22 mouse cellular contexts compared by ENCODE assay signal in genomic region chrX:16438088-16438487, GRCm38 (mm10).
A peak's percentile ranks its signal among the peaks of the same experiment; 100 is the strongest.
DNase-seq lines count a peak whose midpoint lies in the region; ATAC-seq and TF ChIP-seq lines count a peak whose summit lies in the region.
"Had no signal": no experiment of that assay in that cellular context is flagged by ENCODE, and none has a peak within 500 bp of the region (broad histone marks: within the 10 kb centered on the region; RNA-seq: fewer than 3 reads in every experiment).

No protein-coding gene starts in this region.

- H3K4me1 ChIP-seq in intestine, postnatal 0 days (replicated peaks; ENCODE audit: control insufficient read depth, insufficient read depth, low read length) = no peaks in the 10 kb centered on the region
- H3K4me1 ChIP-seq in intestine, embryonic 16.5 days (ENCODE audit: control insufficient read depth, insufficient read depth, low read length) = no peaks in the 10 kb centered on the region
- no peaks in the 10 kb centered on the region for H3K4me1 ChIP-seq in lung, embryonic 14.5 days (ENCODE audit: insufficient read depth)
- H3K4me1 ChIP-seq: embryonic facial prominence, embryonic 13.5 days; heart, embryonic 13.5 days; kidney, embryonic 15.5 days; limb, embryonic 10.5 days had no signal

- intact Hi-C loops in gastrocnemius, postnatal 14 days (cut with DNase I; ENCODE audit: low total_unique reads) = no loop called here

- peak; percentile 61 for TF ChIP-seq CTCF in intestine, postnatal 0 days (IDR thresholded peaks at IDR 0.05; ENCODE audit: low read depth)
- TF ChIP-seq CTCF in lung, embryonic 14.5 days (IDR thresholded peaks at IDR 0.05; ENCODE audit: low read depth) = 0 out of 2 replicates have a peak, but pooled peaks have one; percentile 11

- no peak overlapping the region for H3K9ac ChIP-seq in intestine, postnatal 0 days (ENCODE audit: low read depth, low read length)
- H3K9ac ChIP-seq in intestine, embryonic 16.5 days (ENCODE audit: low read depth, low read length) = no peak overlapping the region
- H3K9ac ChIP-seq in lung, embryonic 14.5 days = no peak overlapping the region
- H3K9ac ChIP-seq: embryonic facial prominence, embryonic 13.5 days; heart, embryonic 13.5 days; kidney, embryonic 15.5 days had no signal

- H3K9me3 ChIP-seq in intestine, postnatal 0 days (ENCODE audit: control insufficient read depth) = no peaks in the 10 kb centered on the region
- H3K9me3 ChIP-seq in intestine, embryonic 16.5 days (ENCODE audit: control insufficient read depth, low read length) = no peaks in the 10 kb centered on the region
- H3K9me3 ChIP-seq in lung, embryonic 14.5 days (ENCODE audit: low read depth, low read length) = no peaks in the 10 kb centered on the region
- H3K9me3 ChIP-seq: embryonic facial prominence, embryonic 13.5 days; heart, embryonic 13.5 days; kidney, embryonic 15.5 days; limb, embryonic 10.5 days had no signal

- no peak overlapping the region for H3K4me2 ChIP-seq in intestine, postnatal 0 days (replicated peaks; ENCODE audit: low read depth)
- no peak overlapping the region for H3K4me2 ChIP-seq in intestine, embryonic 16.5 days (ENCODE audit: low read depth, low read length)
- H3K4me2 ChIP-seq in lung, embryonic 14.5 days = no peak overlapping the region
- H3K4me2 ChIP-seq: embryonic facial prominence, embryonic 13.5 days; heart, embryonic 13.5 days; kidney, embryonic 15.5 days; liver, embryonic 11.5 days had no signal

- ATAC-seq in intestine, postnatal 0 days = no peak
- ATAC-seq in intestine, embryonic 16.5 days = no peak
- no peak for ATAC-seq in lung, embryonic 14.5 days (ENCODE audit: insufficient read depth)
- ATAC-seq: CD4-positive, CD25-positive, alpha-beta regulatory T cell, adult 4 months; inflammation-experienced regulatory T-cells, adult 6 months; midbrain, embryonic 16.5 days had no signal

- no peaks in the 10 kb centered on the region for H3K27me3 ChIP-seq in intestine, postnatal 0 days (replicated peaks; ENCODE audit: control insufficient read depth, insufficient read depth, low read length)
- no peaks in the 10 kb centered on the region for H3K27me3 ChIP-seq in intestine, embryonic 16.5 days (replicated peaks; ENCODE audit: control insufficient read depth, insufficient read depth, low read length)
- no peaks in the 10 kb centered on the region for H3K27me3 ChIP-seq in lung, embryonic 14.5 days (ENCODE audit: insufficient read depth, low read length)
- H3K27me3 ChIP-seq: embryonic facial prominence, embryonic 13.5 days; heart, embryonic 13.5 days; kidney, embryonic 15.5 days had no signal

- H3K36me3 ChIP-seq in intestine, postnatal 0 days (ENCODE audit: control insufficient read depth, insufficient read depth) = no peaks in the 10 kb centered on the region
- no peaks in the 10 kb centered on the region for H3K36me3 ChIP-seq in intestine, embryonic 16.5 days (ENCODE audit: control insufficient read depth, insufficient read depth, low read length)
- no peaks in the 10 kb centered on the region for H3K36me3 ChIP-seq in lung, embryonic 14.5 days (ENCODE audit: insufficient read depth)
- H3K36me3 ChIP-seq: embryonic facial prominence, embryonic 13.5 days; heart, embryonic 13.5 days; kidney, embryonic 15.5 days; limb, embryonic 10.5 days had no signal

- 85% methylated on average over 1 of the region's 1 CpGs for WGBS in intestine, postnatal 0 days
- 94% methylated on average over 1 of the region's 1 CpGs for WGBS in intestine, embryonic 16.5 days
- 92% methylated on average over 1 of the region's 1 CpGs for WGBS in lung, embryonic 14.5 days

- H3K27ac ChIP-seq in intestine, postnatal 0 days (ENCODE audit: low read depth, low read length) = no peak overlapping the region
- no peak overlapping the region for H3K27ac ChIP-seq in intestine, embryonic 16.5 days (ENCODE audit: low read length)
- no peak overlapping the region for H3K27ac ChIP-seq in lung, embryonic 14.5 days (ENCODE audit: low read depth)
- H3K27ac ChIP-seq: embryonic facial prominence, embryonic 13.5 days; heart, embryonic 13.5 days; kidney, embryonic 15.5 days; limb, embryonic 10.5 days had no signal

- no peak overlapping the region for H3K4me3 ChIP-seq in intestine, postnatal 0 days (ENCODE audit: low read depth, low read length)
- no peak overlapping the region for H3K4me3 ChIP-seq in intestine, embryonic 16.5 days (ENCODE audit: low read length)
- no peak overlapping the region for H3K4me3 ChIP-seq in lung, embryonic 14.5 days (ENCODE audit: low read depth, low read length)
- H3K4me3 ChIP-seq: embryonic facial prominence, embryonic 13.5 days; heart, embryonic 13.5 days; kidney, embryonic 15.5 days; limb, embryonic 10.5 days had no signal

- peak; percentile 3 for DNase-seq in lung, embryonic 14.5 days
- DNase-seq in lung, postnatal 36 days = no peak
- peak; percentile 1 for DNase-seq in NIH3T3 (ENCODE audit: low read depth)
- DNase-seq in embryo, embryonic 11 days = peak; percentile 1
- no peak for DNase-seq in gastrocnemius, postnatal 14 days
- DNase-seq: adrenal gland, adult 2 months; cerebellum, adult 11 months; cerebellum, postnatal 14 days; heart, postnatal 4 days; lung, adult 2 months; right cerebral cortex, postnatal 25 days; thymus, postnatal 14 days had no signal

Comparison
In these comparisons a context has a peak if more than half of its experiments do, and no peak if none do; other contexts are left out.
1. DNase-seq: peak in lung, embryonic 14.5 days (single experiment), NIH3T3 (single experiment) and embryo, embryonic 11 days (single experiment); none in lung, postnatal 36 days (single experiment) and gastrocnemius, postnatal 14 days (single experiment).